Mouse (Mus musculus) CH12.LX (cell line): ENCODE results near the gene Lrrc4.

ENCODE experiments used
- BHLHE40 ChIP-seq: IDR thresholded peaks from 2 replicates; pipeline ENCODE4 v1.6.1; 2011; ENCODE audit warnings: mild to moderate bottlenecking, low read depth, low read length, improper control_type of control experiment
- CTCF ChIP-seq, 2 experiments: IDR thresholded peaks in 1 of 2; conservative IDR thresholded peaks in 1 of 2; 2 replicates each; pipeline ENCODE4 v1.5.1; 2011 to 2012; ENCODE audit warnings: low read depth in 2 of 2, low read length in 2 of 2, improper control_type of control experiment in 1 of 2, inconsistent platforms in 1 of 2, mild to moderate bottlenecking in 1 of 2, moderate library complexity in 1 of 2
- KAT2A ChIP-seq: IDR thresholded peaks from 2 replicates; pipeline ENCODE4 v1.6.1; 2012; ENCODE audit warnings: low read length, improper control_type of control experiment, inconsistent platforms; ENCODE audit not compliant: insufficient replicate concordance
- MAFK ChIP-seq: IDR thresholded peaks from 2 replicates; pipeline ENCODE4 v1.6.1; 2011; ENCODE audit warnings: low read length, improper control_type of control experiment; ENCODE audit not compliant: insufficient replicate concordance
- POLR2A ChIP-seq: IDR thresholded peaks from 2 replicates; pipeline ENCODE4 v1.6.1; 2011; ENCODE audit warnings: low read depth, mild to moderate bottlenecking, improper control_type of control experiment, low read length
- SMC3 ChIP-seq: IDR thresholded peaks from 2 replicates; pipeline ENCODE4 v1.6.1; 2011; ENCODE audit warnings: low read depth, low read length, improper control_type of control experiment
- USF1 ChIP-seq: IDR thresholded peaks from 2 replicates; pipeline ENCODE4 v1.6.1; 2014; ENCODE audit warnings: low read depth, mild to moderate bottlenecking, inconsistent platforms, low read length, improper control_type of control experiment
- USF2 ChIP-seq: conservative IDR thresholded peaks from 2 replicates; pipeline ENCODE4 v1.6.1; 2011; ENCODE audit warnings: low read depth, low read length, improper control_type of control experiment

- TF ChIP-seq BHLHE40 (no peak), USF1 (no peak), MAFK (no peak), CTCF (conservative IDR thresholded peaks at IDR 0.05 in 1 of 2, IDR thresholded peaks at IDR 0.05 in 1 of 2; ENCODE audit: low read depth in 2 of 2, low read length in 2 of 2) (no peak), USF2 (no peak), POLR2A (no peak), KAT2A (no peak), SMC3 (no peak)
Measured at GRCm38 (mm10) chr6:28803678-28804279, 27.8 kb downstream of the Lrrc4 start.
